Mouse (Mus musculus): ENCODE results near the gene Ap5m1. TPM values are rescaled to one million over a fixed set of nuclear protein-coding genes. Genes with fewer than 3 reads are reported as not detected.
"Not testable (repeated sequence)": the region's sequence is repeated elsewhere in the genome, so short reads cannot be mapped to it uniquely, and the experiment has no call there.

Gene Ap5m1
- total RNA-seq (2014; fragmentation: Nextera tagmentation) (17.0 and 22.0 TPM in 2 replicates), total RNA-seq (2017) (20.5 and 24.0 TPM in 2 replicates)

DNA sequence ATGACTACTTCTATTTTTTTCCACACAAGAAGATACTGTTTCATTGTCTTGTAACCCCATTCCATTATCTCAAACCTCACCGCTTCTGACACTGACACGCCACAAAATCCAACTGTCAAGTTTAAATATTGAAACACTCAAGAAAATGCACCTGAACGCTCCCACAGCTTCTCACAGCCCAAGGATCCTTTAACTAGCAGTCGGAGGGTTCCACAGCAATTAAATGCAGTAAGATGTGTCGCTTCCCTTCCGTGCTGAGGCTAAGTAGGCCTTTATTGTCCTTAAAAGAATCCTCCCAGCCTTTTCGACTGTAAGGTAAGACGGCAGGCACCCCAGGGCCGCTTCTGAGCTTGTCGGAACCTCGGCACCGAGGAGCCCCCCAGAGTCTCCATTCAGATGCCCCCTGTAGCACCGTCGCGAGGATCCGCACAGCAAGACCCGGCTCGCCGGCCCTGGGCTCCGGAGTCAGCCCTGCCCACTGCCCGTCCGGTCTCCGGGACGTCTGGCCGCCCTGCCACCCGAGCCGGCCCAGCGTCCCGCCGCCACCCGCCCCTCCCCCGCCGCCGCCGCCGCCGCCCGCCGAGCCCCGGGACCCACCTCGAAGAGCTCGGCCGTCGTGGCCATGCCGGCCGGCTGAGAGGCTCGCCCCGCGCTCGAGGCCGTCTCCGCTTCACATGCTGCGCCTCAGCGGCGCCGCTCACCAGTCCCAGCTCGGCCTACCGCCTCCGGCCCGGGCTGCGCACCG lies at the start of gene Ap5m1:
Ap5m1 (plus strand) TSS at position 569 of the 745 bp plus-strand sequence.
- ATAC-seq (replicated peaks; ENCODE audit: low FRiP score, low TSS enrichment, poor library complexity, severe bottlenecking): peak; percentile 20

DNA sequence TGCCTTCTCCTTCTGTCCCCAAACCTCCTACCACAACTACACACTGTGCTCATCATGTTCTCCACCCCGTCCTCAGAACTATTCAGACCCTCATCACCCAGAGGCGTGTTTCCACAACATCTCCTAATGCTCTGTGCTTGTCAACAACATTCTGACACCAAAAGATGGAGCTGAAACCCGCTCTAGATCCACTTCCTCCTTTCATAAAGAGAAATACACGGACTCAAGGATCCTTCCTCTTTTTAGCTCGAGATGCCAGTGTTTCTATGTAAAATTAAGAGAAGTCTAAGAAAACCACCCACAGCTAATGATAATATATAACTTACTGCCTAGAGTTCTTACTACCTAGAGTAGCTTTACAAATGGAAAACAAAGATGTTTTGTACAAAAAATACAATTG lies 46.1 kb upstream of the Ap5m1 start:
- no peak for ATAC-seq (replicated peaks; ENCODE audit: low FRiP score, low TSS enrichment, poor library complexity, severe bottlenecking)

DNA sequence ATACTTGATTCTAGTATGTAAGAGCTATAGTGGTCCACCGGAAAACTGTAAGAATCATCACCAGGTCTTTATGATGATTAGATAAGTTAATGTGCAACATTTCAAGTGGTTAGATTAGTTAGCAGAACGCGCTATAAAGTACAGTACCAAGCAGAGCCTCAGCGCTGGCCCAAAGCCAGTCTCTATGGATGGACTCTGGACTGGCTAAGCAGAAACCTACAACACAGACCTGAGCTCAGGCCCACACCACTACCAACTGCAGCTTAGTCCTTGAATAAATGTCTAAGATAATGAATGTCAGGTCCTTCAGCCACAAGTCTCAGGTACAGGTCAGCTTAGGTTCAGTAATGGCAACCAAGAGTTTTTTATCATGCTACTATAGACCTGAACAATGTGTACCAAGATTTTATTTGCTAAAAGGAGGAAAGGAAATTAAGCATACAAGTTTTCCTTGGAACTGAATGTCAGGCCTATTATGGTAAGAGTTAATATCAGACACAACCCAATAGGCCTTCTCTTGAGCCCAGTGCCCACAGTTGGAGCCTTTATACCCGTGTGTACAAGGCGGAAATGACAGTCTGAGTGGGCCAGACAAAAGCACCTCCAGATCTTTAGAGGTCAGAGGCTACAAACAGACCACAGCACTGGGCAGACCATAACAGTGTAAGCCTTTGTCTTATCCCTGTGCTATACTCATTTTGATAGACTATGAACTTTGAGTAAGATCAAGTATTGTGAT lies 38.7 kb upstream of the Ap5m1 start:
- no peak for ATAC-seq (replicated peaks; ENCODE audit: low FRiP score, low TSS enrichment, poor library complexity, severe bottlenecking)

DNA sequence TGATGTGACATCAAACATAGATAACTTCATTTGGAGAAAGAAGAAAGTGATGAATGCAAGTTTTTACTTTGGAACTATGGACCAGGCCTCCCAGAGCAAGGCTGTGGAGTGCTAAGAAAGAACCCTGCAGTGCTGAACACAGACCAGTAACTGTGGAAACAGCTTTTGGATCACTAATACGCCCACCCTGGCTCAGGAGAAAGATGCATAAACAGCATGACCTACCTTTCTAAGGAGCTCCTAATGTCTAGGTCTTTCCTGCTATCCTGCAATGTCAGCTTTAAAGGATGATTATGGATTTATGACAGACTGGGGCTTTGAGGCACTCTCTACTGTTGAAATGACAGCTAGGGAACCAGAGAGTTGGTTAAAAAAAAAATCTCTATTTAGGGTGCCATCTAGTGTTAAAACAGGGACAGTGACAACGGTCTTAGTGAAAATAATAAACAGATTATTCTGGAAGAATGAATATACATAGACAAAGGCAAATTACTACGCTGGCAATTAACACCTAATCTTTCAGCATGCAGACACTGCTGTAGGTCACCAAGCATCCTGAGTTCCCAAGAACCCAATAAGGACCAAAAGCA lies 38.0 kb upstream of the Ap5m1 start:
- ATAC-seq (replicated peaks; ENCODE audit: low FRiP score, low TSS enrichment, poor library complexity, severe bottlenecking): peak; percentile 75

DNA sequence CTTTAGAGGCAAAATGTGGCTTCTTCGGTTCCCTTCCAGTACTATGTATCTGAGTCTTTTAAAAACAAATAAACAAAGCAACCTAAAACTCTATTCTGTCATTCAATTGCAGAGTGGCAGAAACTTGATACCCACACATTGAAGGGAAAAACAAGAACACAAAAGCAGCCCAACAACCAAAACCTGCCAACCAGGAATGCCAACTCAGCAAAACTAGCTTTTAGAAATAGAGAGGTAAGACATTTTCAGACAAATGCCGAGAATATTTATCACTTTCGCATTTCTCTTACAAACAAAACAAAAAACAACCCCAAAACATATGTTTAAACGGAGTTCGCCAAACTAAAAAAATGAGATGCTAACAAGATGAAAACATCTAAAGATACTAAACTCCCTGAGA lies 36.9 kb upstream of the Ap5m1 start:
- no peak for ATAC-seq (replicated peaks; ENCODE audit: low FRiP score, low TSS enrichment, poor library complexity, severe bottlenecking)

DNA sequence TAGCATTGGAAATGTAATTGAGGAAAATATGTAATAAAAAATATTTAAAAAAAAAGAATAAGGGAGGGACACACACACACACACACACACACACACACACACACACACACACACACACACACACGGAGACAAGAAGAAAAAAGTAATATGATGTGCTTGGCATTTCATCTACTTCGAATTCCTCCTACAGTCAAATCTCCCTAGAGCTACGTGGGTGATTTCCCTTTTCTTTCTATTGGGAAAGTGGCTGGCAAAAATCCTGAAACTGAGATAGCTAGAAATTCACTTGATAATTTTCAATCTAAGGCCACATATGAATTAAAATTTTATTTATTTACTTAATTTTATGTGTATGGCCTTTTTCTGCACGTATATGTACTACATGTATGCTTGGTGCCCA lies 20.3 kb upstream of the Ap5m1 start:
- ATAC-seq (replicated peaks; ENCODE audit: low FRiP score, low TSS enrichment, poor library complexity, severe bottlenecking): no peak

DNA sequence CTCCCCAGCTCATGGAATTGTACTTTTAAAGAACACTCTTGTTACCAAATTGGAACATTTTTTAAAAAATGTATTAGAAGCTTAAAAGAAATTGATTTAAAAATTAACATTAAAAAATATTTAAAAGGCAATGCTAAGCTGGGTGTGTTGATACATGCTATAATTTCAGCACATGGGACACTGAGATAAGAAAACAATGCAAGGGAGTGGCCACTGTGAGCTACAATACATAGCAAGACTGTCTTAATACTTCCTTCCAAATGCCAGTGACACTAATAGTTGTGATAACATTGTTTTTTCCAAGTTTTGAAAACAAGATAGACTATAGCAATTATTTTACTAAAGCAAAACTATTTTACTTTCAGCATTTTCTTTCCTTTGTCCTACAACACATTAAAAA lies 16.4 kb upstream of the Ap5m1 start:
- peak; percentile 98 for ATAC-seq (replicated peaks; ENCODE audit: low FRiP score, low TSS enrichment, poor library complexity, severe bottlenecking)

DNA sequence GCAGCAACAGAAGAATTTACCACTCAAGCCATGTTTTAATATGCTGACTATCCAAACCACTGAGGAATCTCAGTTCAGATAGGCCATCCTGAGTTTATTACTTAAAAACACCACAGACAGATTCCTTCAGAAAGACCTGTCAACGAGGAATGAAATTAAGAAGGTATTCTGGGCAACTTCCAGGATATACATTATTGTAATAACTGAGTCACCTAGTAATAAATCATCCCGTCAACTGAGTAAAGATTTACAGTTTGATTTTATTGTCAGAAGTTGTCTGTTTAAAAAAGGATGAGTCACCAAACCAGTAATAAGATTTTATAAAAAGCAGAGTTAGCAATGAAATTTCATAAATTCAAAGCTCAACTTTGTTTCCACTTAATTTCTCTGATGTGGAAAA lies 2.1 kb upstream of the Ap5m1 start:
- no peak for ATAC-seq (replicated peaks; ENCODE audit: low FRiP score, low TSS enrichment, poor library complexity, severe bottlenecking)

DNA sequence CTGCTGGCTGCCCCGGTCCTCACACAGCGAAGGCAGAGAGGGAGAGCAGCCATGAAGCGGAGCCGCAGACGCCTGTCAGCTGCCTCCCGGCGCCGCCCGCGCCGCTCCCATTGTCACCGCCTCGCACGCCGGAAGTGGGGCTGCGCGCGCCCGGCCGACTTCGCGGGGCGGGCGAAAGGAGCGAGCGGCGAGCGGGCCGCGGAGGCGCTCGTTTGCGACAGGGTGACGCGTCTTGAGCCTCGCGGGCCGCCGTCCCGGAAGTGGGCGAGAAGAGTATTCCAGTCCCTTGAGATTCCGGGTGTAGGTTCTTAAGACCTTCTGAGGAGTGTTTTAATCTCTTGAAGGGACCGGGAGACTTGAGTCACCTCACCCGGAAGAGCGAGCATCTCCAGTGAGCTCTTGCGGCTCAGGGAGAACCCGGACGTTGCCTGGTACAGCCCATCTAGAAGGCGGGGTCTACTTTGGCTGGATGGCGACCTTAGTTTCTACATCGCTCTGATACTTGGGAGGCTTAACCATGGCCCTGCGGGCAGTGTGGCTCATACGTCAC lies 452 bp downstream of the Ap5m1 start, which contains the start of gene Exoc5:
Exoc5 (minus strand) TSS at position 380 of the 550 bp plus-strand sequence.
- ATAC-seq (replicated peaks; ENCODE audit: low FRiP score, low TSS enrichment, poor library complexity, severe bottlenecking): peak; percentile 87

DNA sequence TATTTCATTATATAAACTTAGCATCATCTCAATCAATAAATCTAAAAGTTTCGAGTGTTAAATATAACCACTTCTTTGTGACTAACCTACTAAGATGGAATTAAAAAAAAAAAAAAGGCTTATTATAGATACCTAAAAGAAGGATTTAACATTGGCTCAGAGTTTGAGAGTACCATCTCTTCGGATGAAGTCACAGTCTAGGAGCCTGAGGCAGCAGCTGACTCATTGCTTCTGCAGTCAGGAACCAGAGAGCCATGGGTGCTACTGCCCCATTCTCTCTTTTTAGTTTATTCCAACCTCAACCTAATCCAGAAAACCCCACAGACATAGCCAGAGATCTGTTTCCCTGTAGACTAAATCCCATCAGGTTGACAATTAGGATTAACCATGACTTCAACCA lies 6.9 kb downstream of the Ap5m1 start:
- no peak for ATAC-seq (replicated peaks; ENCODE audit: low FRiP score, low TSS enrichment, poor library complexity, severe bottlenecking)

DNA sequence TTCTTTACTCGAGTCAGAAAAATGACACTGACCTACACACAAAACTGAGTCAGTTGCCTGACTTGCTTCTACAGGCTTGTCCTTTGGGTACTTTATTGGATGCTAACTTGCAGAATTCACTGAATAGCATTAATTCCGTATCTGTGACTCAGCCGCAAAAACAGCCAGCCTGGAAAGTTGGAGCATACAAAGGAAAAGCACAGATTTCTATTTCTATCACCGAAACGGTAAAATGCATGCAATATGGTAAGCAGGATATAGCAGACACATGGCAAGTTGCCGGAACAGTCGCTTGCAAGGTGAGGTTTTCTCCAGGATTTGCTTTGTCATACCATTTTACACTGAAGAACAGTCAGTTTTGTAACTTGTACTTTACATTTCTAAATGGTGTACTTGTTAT lies 8.0 kb downstream of the Ap5m1 start:
- no peak for ATAC-seq (replicated peaks; ENCODE audit: low FRiP score, low TSS enrichment, poor library complexity, severe bottlenecking)

DNA sequence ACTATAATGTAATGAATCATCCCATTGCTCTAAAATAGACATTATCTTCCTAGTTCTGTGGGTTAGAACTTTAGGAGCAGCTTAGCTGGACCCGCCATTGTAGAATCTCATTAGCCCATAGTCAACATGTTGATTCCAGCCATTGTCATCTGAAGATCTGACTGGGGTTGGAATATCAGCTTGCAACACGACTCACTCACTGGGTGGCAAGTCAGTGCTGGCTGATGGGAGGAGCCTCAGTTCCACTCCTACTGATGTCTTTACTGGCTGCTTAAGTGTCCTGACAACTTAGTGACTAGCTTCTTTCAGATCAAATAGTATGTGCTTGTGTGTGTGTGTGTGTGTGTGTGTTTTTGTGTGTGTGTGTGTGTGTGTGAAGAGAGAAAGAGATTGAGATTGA lies 8.5 kb downstream of the Ap5m1 start:
- ATAC-seq (replicated peaks; ENCODE audit: low FRiP score, low TSS enrichment, poor library complexity, severe bottlenecking): no peak

DNA sequence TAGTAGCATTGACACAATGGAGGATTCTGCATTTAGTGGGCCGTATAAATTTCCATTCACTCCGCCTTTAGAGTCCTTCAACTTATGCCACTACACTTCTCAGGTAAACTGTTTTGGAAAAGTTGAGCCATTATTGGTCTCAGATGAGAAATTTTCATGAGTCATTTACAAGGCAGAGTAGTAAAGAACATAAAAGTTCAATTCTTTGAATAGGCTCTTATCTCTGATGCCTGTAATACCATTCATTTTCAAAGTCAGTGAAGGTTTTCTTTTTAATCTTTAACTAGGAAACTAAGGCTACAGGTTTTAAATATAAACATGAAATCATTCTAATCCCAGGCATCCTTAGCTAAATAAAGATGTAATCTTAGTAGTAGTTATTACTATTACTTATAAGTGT lies 12.9 kb downstream of the Ap5m1 start:
- no peak for ATAC-seq (replicated peaks; ENCODE audit: low FRiP score, low TSS enrichment, poor library complexity, severe bottlenecking)

DNA sequence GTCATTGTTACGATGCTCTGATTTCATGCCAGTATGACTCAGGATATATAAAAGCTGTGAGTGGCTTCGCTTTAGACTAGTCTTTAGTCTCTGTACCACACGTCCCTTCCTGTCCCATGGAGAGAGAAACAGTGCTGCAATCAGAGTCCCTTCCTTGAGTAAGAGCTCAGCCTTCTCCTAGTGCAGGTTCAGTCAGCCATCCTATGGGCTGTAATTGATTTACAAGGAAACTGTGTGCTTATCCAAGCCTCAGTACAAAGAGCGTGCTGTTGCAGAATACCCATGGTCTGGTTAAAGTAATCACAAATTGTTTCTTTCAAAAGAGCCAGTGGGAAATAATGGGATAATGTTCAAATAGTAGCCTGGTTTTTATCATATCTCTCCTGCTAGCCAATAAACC lies 20.6 kb downstream of the Ap5m1 start:
- no peak for ATAC-seq (replicated peaks; ENCODE audit: low FRiP score, low TSS enrichment, poor library complexity, severe bottlenecking)

DNA sequence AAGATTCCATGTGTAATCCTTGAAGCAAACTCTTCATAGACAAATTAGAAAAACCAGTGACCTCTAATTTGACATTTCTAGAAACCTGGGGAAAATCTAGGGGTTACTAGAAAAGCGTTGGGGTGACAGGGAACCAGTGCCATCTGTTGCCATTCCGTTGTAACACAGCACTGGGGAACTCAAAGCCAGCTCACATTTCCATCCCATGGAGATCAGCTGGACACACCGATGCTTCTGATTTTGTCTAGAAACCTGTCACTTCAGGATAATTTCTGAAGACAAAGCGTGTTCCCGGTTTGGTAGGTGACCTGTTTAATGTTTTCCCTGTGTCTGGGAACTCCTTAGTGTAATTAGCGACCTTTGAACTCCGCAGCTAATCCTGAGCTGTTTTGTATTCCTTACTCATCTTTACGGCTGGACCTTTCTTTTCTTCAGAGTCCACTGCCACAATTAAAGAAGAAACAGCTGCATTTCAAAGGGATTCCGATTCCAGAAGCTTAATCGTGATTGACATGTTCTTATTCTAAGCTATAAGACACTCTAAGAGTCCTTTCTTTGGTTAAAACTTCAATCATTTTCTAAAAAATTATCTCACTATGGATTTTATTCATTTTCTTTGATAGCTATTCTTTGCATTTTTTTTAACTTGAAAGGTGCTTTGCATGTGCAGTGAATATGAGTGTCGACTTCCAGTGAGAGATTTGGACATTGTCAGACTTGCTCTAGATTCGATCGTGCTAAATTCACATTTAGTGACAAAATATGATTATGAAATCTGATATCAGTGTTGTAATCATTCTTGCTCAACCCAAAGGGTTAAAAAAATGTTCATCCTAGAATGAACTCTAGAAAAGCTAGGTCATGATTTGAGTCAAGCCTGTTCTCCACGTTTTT lies 22.5 kb downstream of the Ap5m1 start:
- no peak for ATAC-seq (replicated peaks; ENCODE audit: low FRiP score, low TSS enrichment, poor library complexity, severe bottlenecking)

DNA sequence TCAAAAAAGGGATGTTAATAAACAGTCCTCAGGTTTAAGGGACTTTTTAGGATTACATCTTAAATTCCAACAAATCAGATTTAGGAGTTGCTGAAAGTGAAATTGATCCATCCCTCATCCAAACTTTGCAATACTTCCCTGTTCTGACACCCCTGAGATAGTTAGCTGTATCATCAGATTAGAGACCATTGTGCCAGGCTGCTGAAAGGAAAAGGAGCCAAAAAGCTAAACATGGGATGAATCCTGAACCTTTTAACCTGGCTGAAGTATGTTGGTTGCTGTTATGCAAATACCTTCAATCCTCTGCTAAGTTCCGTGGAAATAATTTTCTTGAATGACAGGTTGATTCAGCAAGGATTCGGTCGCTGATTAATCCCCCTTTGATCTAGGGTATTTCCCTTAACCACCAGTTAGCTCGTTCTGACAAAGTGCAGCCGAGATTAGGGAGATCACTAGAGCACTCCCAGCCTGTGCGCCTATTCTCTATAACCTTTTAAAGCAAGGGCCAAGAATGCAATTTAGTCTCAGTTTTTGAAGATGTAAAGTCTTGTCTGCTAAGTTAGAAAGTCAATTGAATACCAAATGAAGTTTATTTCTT lies 23.7 kb downstream of the Ap5m1 start:
- ATAC-seq (replicated peaks; ENCODE audit: low FRiP score, low TSS enrichment, poor library complexity, severe bottlenecking): no peak

DNA sequence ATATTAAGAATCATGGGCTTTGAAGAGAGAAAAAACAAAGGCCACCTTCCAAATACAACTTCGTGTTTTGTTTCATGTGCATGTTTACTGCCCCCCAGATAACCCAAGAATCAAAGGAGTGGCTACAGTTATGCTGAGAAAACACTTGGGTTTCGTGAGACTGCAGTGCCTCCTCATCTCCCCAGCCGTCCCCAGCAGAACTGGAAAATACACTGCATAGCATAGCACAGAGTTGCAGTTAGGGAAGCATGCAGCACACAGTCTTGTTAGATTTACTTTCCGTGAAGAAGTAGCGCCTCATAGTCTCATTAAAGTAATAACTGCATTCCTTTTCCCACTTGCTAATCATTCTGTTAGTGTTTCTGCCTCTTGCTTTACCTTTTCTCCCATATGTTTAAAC lies 24.2 kb downstream of the Ap5m1 start:
- ATAC-seq (replicated peaks; ENCODE audit: low FRiP score, low TSS enrichment, poor library complexity, severe bottlenecking): no peak

DNA sequence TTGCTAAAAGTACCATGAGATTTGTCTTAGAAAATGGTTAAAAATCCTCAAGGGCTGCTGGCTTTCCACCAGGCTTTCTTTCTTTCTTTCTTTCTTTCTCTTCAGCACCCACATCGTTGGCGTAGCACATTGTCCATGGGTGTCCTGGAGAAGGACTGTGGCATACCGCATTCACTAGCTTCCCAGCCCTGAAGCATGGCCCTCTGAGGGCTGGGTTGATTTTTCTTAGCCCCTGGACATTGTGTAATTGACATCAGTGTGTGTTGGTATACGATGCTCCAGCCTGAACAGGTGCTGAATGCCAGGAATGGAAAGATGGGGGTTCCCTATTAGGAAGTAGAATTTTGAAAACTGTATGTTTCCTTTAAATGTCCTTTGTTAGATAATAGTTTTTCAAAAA lies 25.4 kb downstream of the Ap5m1 start:
- no peak for ATAC-seq (replicated peaks; ENCODE audit: low FRiP score, low TSS enrichment, poor library complexity, severe bottlenecking)

DNA sequence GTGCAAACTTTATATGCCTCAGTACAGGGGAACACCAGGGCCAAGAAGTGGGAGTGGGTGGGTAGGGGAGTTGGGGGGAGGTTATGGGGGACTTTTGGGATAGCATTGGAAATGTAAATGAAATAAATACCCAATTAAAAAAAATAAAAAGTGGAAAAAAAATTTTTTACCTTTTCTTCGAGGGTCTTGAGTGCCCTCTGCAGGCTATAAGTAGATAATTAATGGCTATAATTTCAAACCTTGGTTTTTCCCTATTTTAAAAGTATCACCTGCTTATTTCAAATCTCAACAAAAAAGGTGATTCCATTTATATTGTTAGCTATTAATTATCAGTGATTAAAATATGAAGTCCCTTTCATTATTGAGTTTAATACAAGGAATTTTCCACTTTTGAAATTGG lies 25.9 kb downstream of the Ap5m1 start:
- not testable (repeated sequence) for ATAC-seq (replicated peaks; ENCODE audit: low FRiP score, low TSS enrichment, poor library complexity, severe bottlenecking)

Measured in megakaryocyte-erythroid progenitor cell, adult 5-6 weeks (primary cell).